Mouse (Mus musculus): ENCODE data around the gene Stk19.
"Not testable (repeated sequence)": the region's sequence is repeated elsewhere in the genome, so short reads cannot be mapped to it uniquely, and the experiment has no call there.

The Stk19 gene

DNA sequence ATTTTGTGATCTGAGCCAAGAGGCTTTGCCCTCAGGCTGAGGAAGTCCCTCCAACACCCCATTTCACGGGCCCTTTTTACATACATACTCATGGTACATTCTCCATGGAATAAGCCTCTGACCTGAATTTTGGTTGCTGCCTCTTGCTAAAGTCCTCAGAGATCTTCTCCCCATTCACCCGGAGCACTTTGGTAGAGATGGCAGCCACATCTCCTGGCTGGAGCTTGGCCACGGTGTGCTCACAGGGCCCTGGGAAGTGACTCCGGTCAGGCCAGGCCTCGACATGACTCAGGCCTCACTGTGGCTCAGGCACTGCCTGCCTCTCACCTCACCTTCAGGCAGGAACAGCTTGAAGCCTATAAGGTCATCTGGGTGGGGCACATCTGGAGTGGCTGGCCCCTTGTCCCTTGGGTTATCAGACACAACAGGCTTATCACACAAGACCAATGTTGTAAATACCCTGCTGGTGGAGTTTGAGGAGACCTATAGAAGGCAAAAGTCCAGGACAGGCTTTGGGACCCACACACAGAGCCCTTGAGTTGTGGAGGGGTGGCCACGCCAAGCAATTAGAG is 4.1 kb upstream of the Stk19 start:
- DNase-seq (ENCODE audit: low spot score): no peak

DNA sequence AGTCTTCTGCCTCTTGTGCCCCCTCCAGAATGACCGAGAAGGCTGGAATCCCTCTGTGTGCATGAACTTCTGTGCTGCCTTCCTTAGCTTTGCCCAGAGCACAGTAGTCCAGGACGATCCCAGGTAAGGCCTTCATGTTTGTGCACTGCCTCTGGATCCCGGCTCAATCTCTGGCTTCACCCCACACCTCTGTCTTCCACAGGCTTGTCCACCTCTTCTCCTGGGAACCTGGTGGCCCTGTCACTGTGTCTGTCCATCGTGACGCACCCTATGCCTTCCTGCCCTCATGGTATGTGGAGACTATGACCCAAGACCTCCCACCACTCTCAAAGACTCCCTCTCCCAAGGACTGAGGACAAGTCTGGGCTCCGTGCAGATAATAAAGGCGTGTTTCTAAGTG is 2.0 kb upstream of the Stk19 start:
- no peak for DNase-seq (ENCODE audit: low spot score)

- DNase-seq (ENCODE audit: low spot score): no peak
Observed at GRCm38 (mm10) chr17:34837464-34838324, 949 bp upstream of the Stk19 start.

DNA sequence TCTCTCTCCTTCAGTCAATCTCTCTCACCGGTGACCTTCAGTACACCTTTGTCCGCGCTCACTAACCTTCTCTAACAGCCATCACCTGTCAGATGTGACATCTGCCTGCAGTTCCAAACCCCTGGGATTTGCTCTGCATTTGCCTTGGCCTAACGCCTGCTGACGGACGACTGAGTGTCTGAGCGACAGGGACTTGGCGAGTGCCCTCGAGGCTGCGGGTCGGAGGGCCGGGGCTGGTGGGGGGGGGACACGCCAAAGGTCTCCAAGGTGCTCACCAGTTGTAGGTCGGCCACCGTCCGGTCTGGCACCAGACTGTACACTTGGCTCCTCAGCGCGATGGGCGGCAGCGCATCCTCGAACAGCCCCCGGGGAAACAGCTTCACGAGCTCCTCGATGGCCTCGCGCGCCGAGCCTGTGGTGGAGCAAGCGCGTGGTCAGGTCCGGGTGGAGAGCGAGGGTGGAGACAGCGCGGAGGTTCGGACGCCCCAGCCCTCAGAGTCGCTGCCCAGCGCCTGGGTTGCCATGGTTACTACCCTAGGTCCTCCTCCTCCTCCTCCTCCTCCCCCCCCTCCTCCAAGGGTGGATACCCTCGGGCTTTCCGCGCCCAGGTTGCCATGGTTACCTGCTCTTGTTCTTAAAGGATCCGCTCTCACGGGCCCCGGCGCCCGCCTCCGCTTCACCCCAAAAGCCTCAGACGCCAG is 440 bp downstream of the Stk19 start:
- no peak for DNase-seq (ENCODE audit: low spot score)

- not testable (repeated sequence) for DNase-seq (ENCODE audit: low spot score)
Observed at GRCm38 (mm10) chr17:34830776-34831175, 6.0 kb downstream of the Stk19 start.

GRCm38 (mm10) chr17:34814818-34815370 is 21.9 kb downstream of the Stk19 start:
- DNase-seq (ENCODE audit: low spot score): no peak

DNA sequence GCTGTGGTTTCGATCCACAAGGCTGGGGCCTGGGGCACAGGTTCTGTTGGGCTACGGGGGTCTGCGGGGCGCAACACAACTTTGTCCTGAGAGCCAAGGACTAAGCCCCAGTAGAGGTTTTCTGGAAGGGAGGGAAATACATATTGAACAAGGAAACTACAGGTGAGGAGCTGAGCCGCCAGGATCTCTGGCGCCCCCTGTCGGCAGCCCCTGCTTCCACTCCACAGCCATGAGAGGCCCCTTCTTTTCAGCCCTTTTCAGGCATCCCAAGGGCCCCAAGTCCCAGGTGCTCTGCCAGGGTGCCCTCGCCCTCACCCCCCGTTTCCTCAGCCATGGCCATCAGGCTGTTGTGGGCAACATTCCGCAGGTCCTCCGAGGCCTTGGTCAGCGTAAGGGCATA is 23.0 kb downstream of the Stk19 start:
- not testable (repeated sequence) for DNase-seq (ENCODE audit: low spot score)

- no peak for DNase-seq (ENCODE audit: low spot score)
Observed at GRCm38 (mm10) chr17:34811275-34811674, 25.5 kb downstream of the Stk19 start.

DNA sequence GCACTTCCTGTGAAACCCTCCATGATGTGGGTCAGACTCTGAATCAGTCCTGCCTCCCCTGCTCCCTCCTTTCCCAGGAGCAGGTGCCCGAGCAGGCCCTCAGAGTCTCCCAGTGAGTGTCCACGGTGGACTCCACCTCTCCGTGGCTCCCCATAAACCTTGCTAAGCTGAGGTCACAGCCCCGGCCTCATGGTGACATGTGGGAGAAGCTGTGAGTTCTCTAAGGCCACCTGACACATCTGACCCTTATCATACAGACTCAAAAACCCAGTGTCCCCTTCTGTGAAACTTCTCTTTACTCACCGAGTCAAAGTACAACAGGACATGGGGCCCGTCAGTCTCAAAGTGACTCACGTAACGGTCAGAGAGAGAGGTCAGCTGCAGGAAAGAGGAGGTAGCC is 25.9 kb downstream of the Stk19 start:
- DNase-seq (ENCODE audit: low spot score): not testable (repeated sequence)

DNA sequence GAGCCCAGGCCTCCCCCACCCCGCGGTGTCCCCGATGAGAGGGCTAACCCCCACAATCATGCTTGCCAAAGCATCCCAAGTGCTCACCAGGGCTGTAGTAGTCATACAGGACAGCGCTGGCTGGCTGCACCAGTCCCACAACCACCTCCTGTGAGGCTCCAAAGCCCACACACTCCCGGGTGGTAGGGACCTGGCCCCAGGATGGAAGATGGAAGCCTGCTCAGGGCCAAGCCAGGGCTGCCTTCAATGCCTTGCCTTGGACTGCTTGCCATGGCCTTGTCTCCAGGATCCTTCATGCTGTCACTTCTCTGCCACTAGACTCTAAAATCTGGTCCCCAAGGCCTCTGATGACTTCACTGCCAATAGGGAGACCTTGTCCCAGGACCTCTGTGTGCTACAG is 26.3 kb downstream of the Stk19 start:
- not testable (repeated sequence) for DNase-seq (ENCODE audit: low spot score)

DNA sequence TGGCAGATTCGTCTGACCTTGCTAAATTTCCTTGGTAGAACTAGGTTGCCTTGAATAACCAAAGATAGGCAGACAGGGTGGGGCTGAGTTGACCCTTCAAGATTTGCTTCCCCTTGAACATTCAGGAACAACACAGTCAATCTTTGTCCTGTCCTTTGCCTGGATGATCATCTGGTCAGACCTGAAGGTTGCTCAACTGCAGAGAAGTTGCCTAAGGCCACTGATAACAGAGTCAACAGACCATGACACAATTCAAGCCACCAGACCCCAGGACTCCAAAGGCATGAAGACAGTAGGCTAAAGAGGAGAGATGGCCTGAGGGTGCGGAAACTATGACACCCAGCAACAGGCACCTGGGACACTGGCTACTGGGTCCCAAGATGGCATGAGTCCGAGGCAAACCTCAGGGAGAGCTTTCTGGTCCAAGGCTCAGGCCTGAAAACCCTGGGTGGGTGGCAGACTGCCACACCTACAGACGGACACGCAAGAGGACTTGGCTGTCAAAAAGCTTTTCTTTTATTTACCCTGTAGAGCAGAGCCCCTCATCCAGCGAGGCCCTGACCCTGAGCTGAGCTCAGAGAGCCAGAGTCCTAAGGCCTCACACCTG is 28.0 kb downstream of the Stk19 start:
- DNase-seq (ENCODE audit: low spot score): no peak

DNA sequence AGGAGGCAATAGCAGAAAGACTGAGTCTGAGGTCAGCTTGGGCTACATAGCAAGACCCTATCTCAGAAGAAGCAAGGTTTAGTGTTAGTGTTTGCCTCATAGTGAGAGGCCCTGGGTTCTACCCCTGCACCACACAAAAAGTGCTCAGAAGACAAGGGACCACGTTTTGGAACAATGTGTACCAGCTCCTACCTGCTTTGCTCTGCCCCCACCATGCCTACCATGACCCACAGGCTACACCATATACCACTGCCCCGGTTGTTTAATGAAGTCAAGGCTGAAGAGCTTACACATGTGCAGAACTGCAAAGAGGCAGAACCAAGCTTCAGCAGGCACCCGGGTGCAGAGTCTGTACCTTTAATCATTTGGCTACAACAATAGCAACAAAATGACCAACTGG is 29.6 kb downstream of the Stk19 start:
- DNase-seq (ENCODE audit: low spot score): no peak

- DNase-seq (ENCODE audit: low spot score): no peak
Observed at GRCm38 (mm10) chr17:34804871-34805562, 31.7 kb downstream of the Stk19 start.

DNA sequence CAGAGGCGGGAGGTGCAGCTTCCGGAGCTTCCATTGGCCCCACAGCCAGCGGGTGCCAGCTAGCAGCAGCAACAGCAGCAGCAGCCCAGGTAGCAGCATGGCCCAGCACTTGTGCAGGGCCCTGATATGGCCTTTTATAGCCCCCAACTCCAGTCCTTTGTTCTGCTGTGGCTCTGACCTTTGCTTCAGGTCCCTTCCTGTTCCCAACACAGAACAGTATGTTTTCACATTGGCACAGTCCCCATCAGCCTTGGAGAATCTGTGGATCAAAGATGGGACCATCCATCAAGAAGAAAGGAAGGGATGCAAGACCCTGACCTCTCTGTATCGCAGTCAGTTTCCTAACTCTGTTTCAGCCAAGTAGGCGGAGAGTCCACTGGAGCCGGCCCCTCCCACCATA is 32.4 kb downstream of the Stk19 start, which contains the start of gene Cyp21a1:
Gene Cyp21a1 (minus strand): TSS at position 261 of the 400 bp plus-strand sequence.
- DNase-seq (ENCODE audit: low spot score): not testable (repeated sequence)

DNA sequence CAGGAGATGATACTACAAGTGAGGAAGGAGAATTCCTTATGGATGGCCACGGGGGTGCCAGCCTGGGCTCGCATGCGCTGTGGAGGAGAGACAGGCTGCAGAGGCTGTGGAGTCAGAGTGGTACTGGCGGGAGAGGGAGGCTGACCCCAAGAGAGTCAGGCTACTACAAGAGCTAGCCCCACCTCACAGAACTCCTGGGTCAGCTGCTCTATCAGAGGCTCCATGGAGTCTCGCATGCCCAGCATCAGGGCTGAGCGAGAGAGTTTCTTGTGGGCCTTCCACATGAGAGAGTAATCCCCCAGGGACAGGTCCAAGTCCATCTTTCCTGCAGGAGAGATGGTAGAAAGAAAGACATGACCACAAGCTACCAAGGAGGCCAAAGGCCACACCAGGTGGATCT is 33.4 kb downstream of the Stk19 start:
- not testable (repeated sequence) for DNase-seq (ENCODE audit: low spot score)

- DNase-seq (ENCODE audit: low spot score): not testable (repeated sequence)
Observed at GRCm38 (mm10) chr17:34802756-34803155, 34.0 kb downstream of the Stk19 start.

DNA sequence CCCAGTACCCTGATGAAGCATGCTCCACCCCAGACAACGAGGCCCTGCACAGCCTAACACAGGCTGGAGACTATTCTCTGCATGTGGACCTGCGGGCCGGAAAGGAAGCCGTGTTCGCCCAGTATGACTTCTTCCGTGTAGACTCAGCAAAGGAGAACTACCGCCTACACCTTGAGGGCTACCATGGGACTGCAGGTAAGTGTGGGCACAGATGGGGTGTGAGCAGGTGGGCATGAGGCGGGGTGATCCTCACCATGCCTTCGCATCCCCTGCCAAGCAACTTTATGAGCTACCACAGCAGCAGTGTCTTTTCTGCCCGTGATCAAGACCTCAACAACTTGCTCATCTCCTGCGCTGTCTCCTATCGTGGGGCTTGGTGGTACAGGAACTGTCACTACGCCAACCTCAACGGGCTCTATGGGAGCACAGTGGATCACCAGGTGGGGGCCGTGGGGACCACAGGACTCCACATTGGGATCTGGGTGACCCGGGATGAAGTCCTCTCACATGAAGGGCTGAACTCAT is 35.9 kb downstream of the Stk19 start:
- not testable (repeated sequence) for DNase-seq (ENCODE audit: low spot score)

GRCm38 (mm10) chr17:34799531-34799925 is 37.2 kb downstream of the Stk19 start:
- DNase-seq (ENCODE audit: low spot score): no peak

- no peak for DNase-seq (ENCODE audit: low spot score)
Observed at GRCm38 (mm10) chr17:34798866-34799530, 37.7 kb downstream of the Stk19 start.

DNA sequence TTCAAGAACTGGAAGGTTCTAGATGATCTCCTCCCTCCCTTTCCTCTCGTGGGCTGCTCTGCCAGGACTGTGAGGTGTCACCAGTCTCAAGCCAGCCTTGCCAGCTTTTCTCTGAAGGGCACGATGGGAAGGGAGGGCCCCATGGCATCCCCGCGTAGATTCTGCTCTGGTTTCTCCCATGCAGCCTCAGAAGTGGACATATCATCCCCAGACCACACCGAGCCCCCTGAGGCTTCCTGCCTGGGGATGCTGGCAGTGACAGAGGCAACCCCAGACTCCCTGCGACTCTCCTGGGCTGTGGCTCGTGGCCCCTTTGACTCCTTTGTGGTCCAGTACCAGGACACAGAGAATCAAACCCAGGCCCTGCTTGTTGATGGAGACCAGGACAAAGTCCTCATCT is 38.7 kb downstream of the Stk19 start:
- not testable (repeated sequence) for DNase-seq (ENCODE audit: low spot score)

Data from layer of hippocampus, adult 9-10 months (tissue).